Mouse (Mus musculus) stomach, embryonic 14.5 days (tissue): ENCODE measurements around the gene Slc16a2. TPM values are rescaled to one million over a fixed set of nuclear protein-coding genes. Genes with fewer than 3 reads are reported as not detected.

Experiments used
- ATAC-seq: fragments of 200-750 bp; cut with Nextera tagmentation; 2 replicates; pipeline ENCODE4 v1.8.0; 2017; ENCODE audit warnings: low read depth, moderate TSS enrichment; ENCODE audit not compliant: insufficient number of reproducible peaks, insufficient read depth, low FRiP score
- H3K27ac ChIP-seq: fragments of 300-500 bp; sonication (generic); 2 replicates; pipeline ENCODE4 v1.5.1; 2014; ENCODE audit warnings: mild to moderate bottlenecking, low read length, moderate library complexity, mixed read lengths
- H3K27me3 ChIP-seq: fragments of 300-500 bp; sonication (generic); 2 replicates; pipeline ENCODE4 v1.6.1; 2014; ENCODE audit warnings: low read length, control low read depth, mixed read lengths; ENCODE audit not compliant: control insufficient read depth, insufficient read depth
- H3K36me3 ChIP-seq: fragments of 300-500 bp; sonication (generic); 2 replicates; pipeline ENCODE4 v1.6.1; 2014; ENCODE audit warnings: mild to moderate bottlenecking, control low read depth, low read length, moderate library complexity, mixed read lengths; ENCODE audit not compliant: control insufficient read depth, insufficient read depth
- H3K4me1 ChIP-seq: fragments of 300-500 bp; sonication (generic); 2 replicates; pipeline ENCODE4 v1.6.1; 2014; ENCODE audit warnings: low read length, control low read depth, mixed read lengths; ENCODE audit not compliant: control insufficient read depth, insufficient read depth
- H3K4me2 ChIP-seq: fragments of 300-500 bp; sonication (generic); replicated peaks from 2 replicates; pipeline ENCODE4 v1.6.1; 2014; ENCODE audit warnings: low read depth, low read length, control low read depth
- H3K4me3 ChIP-seq: fragments of 300-500 bp; sonication (generic); 2 replicates; pipeline ENCODE4 v1.5.1; 2014; ENCODE audit warnings: low read depth, low read length, control low read depth
- H3K9ac ChIP-seq: fragments of 300-500 bp; sonication (generic); replicated peaks from 2 replicates; pipeline ENCODE4 v1.6.1; 2014; ENCODE audit warnings: low read depth, mild to moderate bottlenecking, control low read depth, low read length, moderate library complexity, mixed read lengths
- H3K9me3 ChIP-seq: fragments of 300-500 bp; sonication (generic); 2 replicates; pipeline ENCODE4 v1.6.1; 2016; ENCODE audit warnings: low read depth, low read length, control low read depth; ENCODE audit not compliant: control insufficient read depth
- WGBS: fragments of 180-500 bp; shearing (Covaris S2); extraction: QIAGEN DNeasy Blood & Tissue Kit; methylation state at CpG from one replicate; pipeline ENCODE4 v1.1.7; 2014; 5-methylcytosine and 5-hydroxymethylcytosine counted together
- polyA plus RNA-seq: library from polyadenylated mRNA; unstranded; fragments of >200 nt; fragmentation: Nextera tagmentation; extraction: Ambion mirVana; gene quantifications from 2 replicates; pipeline ENCODE4 v1.2.1, GENCODE M21; 2014

The Slc16a2 gene
- polyA plus RNA-seq, 1 experiment from 2014 or later, result 10.0 TPM

DNA sequence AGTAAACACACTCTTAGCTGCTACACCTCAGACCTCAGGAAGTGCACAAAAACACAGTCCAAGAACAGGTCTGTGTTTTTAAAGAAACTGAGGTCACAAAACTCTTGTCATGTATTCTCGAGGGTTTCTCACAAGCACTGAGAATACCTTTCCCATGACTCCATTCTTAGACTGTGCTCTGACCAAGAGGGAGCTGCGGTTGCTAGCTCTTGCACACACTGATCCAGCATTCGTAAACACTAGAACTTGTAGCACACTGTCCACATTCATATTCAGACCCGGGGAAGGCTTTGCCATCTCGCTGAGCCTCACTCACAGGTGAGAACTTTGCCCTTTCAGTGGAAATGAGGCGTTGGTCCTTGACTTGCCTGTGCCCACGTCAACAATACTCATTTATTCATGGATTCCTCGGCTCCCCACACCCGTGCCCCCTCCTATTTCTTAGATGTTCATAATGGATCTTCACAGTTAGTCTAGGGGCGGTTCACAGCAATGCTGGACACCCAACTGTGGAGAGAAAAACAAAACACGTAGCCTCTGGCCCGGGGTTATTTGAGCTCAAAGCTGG is 102.1 kb downstream of the Slc16a2 start:
- Histone ChIP-seq H3K27ac (no peak overlapping the region), H3K4me1 (no peaks in the 10 kb centered on the region), H3K9me3 (no peaks in the 10 kb centered on the region), H3K27me3 (no peaks in the 10 kb centered on the region), H3K4me2 (no peak overlapping the region), H3K9ac (no peak overlapping the region), H3K36me3 (no peaks in the 10 kb centered on the region), H3K4me3 (no peak overlapping the region)
- WGBS, result 55% methylated on average over 12 of the region's 12 CpGs
- ATAC-seq, result no peak

- 0 out of 2 replicates have a peak, but pooled peaks cover 3% of the 10 kb centered on the region for H3K27me3 ChIP-seq
Measured at GRCm38 (mm10) chrX:103712922-103713321, 108.9 kb downstream of the Slc16a2 start.

GRCm38 (mm10) chrX:103709671-103710070 is 112.1 kb downstream of the Slc16a2 start:
- Histone ChIP-seq H3K27me3 (0 out of 2 replicates have a peak, but pooled peaks cover 3% of the 10 kb centered on the region), H3K4me3 (no peak overlapping the region), H3K4me2 (no peak overlapping the region), H3K9ac (no peak overlapping the region), H3K9me3 (no peaks in the 10 kb centered on the region), H3K4me1 (no peaks in the 10 kb centered on the region), H3K36me3 (no peaks in the 10 kb centered on the region), H3K27ac (no peak overlapping the region)
- no peak for ATAC-seq
- WGBS, result 57% methylated on average over 2 of the region's 2 CpGs

More at GRCm38 (mm10) chrX:103712922-103713321, 108.9 kb downstream of the Slc16a2 start:
- Histone ChIP-seq H3K4me2 (no peak overlapping the region), H3K9ac (no peak overlapping the region), H3K27ac (no peak overlapping the region), H3K9me3 (no peaks in the 10 kb centered on the region), H3K4me1 (no peaks in the 10 kb centered on the region), H3K36me3 (no peaks in the 10 kb centered on the region), H3K4me3 (no peak overlapping the region)
- no peak for ATAC-seq
- WGBS, result 53% methylated on average over 7 of the region's 7 CpGs

DNA sequence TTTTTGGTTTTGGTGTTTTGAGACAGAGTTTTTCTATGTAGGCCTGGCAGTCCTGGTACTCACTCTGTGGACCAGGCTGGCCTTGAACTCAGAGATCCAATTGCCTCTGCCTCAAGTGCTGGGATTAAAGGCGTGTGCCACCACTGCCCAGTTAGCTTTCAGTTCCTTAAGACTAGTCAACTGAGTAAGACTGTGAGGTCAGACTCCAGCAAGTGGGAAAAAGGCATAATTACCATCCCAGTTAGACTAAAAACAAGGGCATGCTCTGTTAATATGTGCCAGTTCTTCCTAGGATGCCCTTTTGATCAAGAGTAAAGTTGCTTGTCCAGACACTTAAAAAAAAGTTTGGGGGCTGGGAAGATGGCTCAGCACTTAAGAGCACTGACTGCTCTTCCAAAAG is 113.2 kb downstream of the Slc16a2 start:
- no peak overlapping the region for H3K27ac ChIP-seq
- H3K9ac ChIP-seq, result no peak overlapping the region
- H3K27me3 ChIP-seq, result 0 out of 2 replicates have a peak, but pooled peaks cover 3% of the 10 kb centered on the region
- no peaks in the 10 kb centered on the region for H3K9me3 ChIP-seq
- ATAC-seq, result no peak
- WGBS, result 68% methylated on average over 1 of the region's 1 CpGs
- no peak overlapping the region for H3K4me3 ChIP-seq
- H3K4me1 ChIP-seq, result no peaks in the 10 kb centered on the region
- no peak overlapping the region for H3K4me2 ChIP-seq
- H3K36me3 ChIP-seq, result no peaks in the 10 kb centered on the region

GRCm38 (mm10) chrX:103704611-103705010 is 117.2 kb downstream of the Slc16a2 start:
- 84% methylated on average over 4 of the region's 4 CpGs for WGBS
- no peaks in the 10 kb centered on the region for H3K36me3 ChIP-seq
- ATAC-seq, result no peak
- no peaks in the 10 kb centered on the region for H3K4me1 ChIP-seq
- no peak overlapping the region for H3K4me2 ChIP-seq
- H3K4me3 ChIP-seq, result no peak overlapping the region
- H3K9me3 ChIP-seq, result no peaks in the 10 kb centered on the region
- no peak overlapping the region for H3K27ac ChIP-seq
- H3K9ac ChIP-seq, result no peak overlapping the region
- H3K27me3 ChIP-seq, result no peaks in the 10 kb centered on the region

DNA sequence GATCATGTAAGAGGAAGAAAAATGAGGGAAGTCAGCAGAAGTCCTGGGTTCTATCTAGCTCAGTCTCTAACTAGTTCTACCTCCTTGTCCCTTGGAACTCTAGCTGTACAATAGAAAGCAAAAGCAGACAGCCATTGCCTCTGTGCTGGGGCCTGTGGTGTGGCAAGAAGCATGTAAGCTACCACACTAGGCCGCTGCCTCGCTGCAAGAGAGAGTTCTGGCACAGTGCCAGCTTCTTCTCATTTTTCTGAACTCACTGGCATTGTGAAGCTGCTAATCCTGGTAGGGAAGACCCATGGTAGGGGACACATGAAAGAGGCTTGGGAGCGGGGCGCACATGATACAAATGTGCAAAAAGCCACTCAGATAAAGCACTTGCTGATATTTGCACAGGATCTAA is 117.8 kb downstream of the Slc16a2 start:
- WGBS, result 43% methylated on average over 4 of the region's 4 CpGs
- Histone ChIP-seq H3K9ac (no peak overlapping the region), H3K4me2 (no peak overlapping the region), H3K4me1 (no peaks in the 10 kb centered on the region), H3K9me3 (no peaks in the 10 kb centered on the region), H3K27ac (no peak overlapping the region), H3K36me3 (no peaks in the 10 kb centered on the region), H3K4me3 (no peak overlapping the region), H3K27me3 (0 out of 2 replicates have a peak, but pooled peaks cover 2% of the 10 kb centered on the region)
- no peak for ATAC-seq

DNA sequence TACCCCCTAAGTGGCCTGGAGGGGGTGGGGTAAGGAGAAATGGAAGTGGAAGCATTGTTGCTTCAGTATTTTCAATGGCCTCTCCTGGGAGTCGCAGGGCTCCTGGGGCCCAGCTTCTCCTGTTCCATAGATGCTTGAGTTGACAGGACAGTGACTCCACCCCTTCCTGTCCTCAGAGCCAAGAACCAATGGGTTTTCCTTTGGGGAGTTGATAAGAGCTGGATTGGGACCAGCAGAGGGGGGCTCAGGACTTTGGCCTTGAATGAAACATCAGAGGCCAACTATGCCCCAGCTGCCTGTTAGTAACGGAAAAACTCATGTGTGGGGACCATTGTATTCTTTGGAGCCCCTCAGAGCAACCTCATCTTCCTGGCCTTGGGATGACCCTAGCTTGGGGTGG is 124.0 kb downstream of the Slc16a2 start:
- WGBS, result 83% methylated on average over 2 of the region's 2 CpGs
- no peak for ATAC-seq
- Histone ChIP-seq H3K9me3 (no peaks in the 10 kb centered on the region), H3K4me2 (no peak overlapping the region), H3K4me1 (no peaks in the 10 kb centered on the region), H3K27ac (no peak overlapping the region), H3K27me3 (0 out of 2 replicates have a peak, but pooled peaks cover 2% of the 10 kb centered on the region), H3K9ac (no peak overlapping the region), H3K36me3 (no peaks in the 10 kb centered on the region), H3K4me3 (no peak overlapping the region)

DNA sequence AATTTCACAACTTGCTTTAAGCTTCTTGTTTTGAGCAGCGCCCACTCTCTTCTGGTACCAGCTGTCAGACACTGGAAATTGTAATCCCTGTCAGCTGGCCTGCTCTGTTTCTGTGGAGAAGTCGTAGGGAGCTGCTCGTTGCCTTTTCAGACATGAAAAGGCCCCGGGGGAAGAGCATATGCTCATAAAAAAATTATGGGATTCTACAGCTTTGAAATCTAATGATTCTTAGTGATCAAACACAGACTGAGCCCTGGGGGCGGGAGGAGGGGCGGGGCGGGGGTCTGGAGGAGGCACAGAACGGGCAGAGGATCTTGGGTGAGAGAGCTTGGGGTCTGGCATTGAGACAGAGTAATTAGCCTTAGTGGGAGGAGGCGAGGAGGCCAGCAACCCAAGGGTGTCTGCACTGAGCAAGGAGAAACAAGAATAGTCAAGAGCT is 125.7 kb downstream of the Slc16a2 start:
- peak overlapping the region; percentile 67 for H3K4me2 ChIP-seq
- H3K27me3 ChIP-seq, result 0 out of 2 replicates have a peak, but pooled peaks cover 2% of the 10 kb centered on the region
- no peak overlapping the region for H3K4me3 ChIP-seq
- 12% methylated on average over 9 of the region's 9 CpGs for WGBS
- no peaks in the 10 kb centered on the region for H3K4me1 ChIP-seq
- no peaks in the 10 kb centered on the region for H3K9me3 ChIP-seq
- 0 out of 2 replicates have a peak overlapping the region, but pooled peaks have one; percentile 0 for H3K9ac ChIP-seq
- no peaks in the 10 kb centered on the region for H3K36me3 ChIP-seq
- peak overlapping the region; percentile 6; the same call in 1 of the 2 replicates for H3K27ac ChIP-seq
- peak; percentile 35; the same call in 1 of the 2 replicates for ATAC-seq
